Mouse (Mus musculus) neural tube, embryonic 15.5 days (tissue): ENCODE measurements around the gene Tnfrsf19. TPM values are rescaled to one million over a fixed set of nuclear protein-coding genes. Genes with fewer than 3 reads are reported as not detected.

Source experiments
- ATAC-seq: fragments of 200-750 bp; cut with Nextera tagmentation; 2 replicates; pipeline ENCODE4 v1.8.0; 2017; ENCODE audit warnings: mild to moderate bottlenecking, moderate TSS enrichment, moderate library complexity; ENCODE audit not compliant: low FRiP score
- H3K27ac ChIP-seq: fragments of 300-500 bp; sonication (generic); replicated peaks from 2 replicates; pipeline ENCODE4 v1.5.1; 2015; ENCODE audit warnings: mild to moderate bottlenecking, inconsistent platforms
- H3K27me3 ChIP-seq: fragments of 300-500 bp; sonication (generic); replicated peaks from 2 replicates; pipeline ENCODE4 v1.6.1; 2015; ENCODE audit warnings: inconsistent platforms
- H3K36me3 ChIP-seq: fragments of 300-500 bp; sonication (generic); 2 replicates; pipeline ENCODE4 v1.6.1; 2015; ENCODE audit warnings: inconsistent platforms
- H3K4me1 ChIP-seq: fragments of 300-500 bp; sonication (generic); 2 replicates; pipeline ENCODE4 v1.6.1; 2015; ENCODE audit warnings: inconsistent platforms
- H3K4me2 ChIP-seq: fragments of 300-500 bp; sonication (generic); 2 replicates; pipeline ENCODE4 v1.6.1; 2015; ENCODE audit warnings: inconsistent platforms, mild to moderate bottlenecking, moderate library complexity
- H3K4me3 ChIP-seq: fragments of 300-500 bp; sonication (generic); replicated peaks from 2 replicates; pipeline ENCODE4 v1.5.1; 2015; ENCODE audit warnings: mild to moderate bottlenecking, inconsistent platforms
- H3K9ac ChIP-seq: fragments of 300-500 bp; sonication (generic); replicated peaks from 2 replicates; pipeline ENCODE4 v1.6.1; 2015; ENCODE audit warnings: mild to moderate bottlenecking, inconsistent platforms
- H3K9me3 ChIP-seq: fragments of 300-500 bp; sonication (generic); replicated peaks from 2 replicates; pipeline ENCODE4 v1.6.1; 2016; ENCODE audit warnings: inconsistent platforms
- WGBS: fragments of 180-500 bp; shearing (Covaris S2); methylation state at CpG from one replicate; pipeline ENCODE4 v1.1.7; 2015; ENCODE audit warnings: mixed read lengths; 5-methylcytosine and 5-hydroxymethylcytosine counted together
- polyA plus RNA-seq: library from polyadenylated mRNA; unstranded; fragments of >200 nt; fragmentation: Nextera tagmentation; extraction: Ambion mirVana; gene quantifications from 2 replicates; pipeline ENCODE4 v1.2.1, GENCODE M21; 2015

Gene Tnfrsf19
- polyA plus RNA-seq, 1 experiment from 2014 or later, result 28.8 TPM

DNA sequence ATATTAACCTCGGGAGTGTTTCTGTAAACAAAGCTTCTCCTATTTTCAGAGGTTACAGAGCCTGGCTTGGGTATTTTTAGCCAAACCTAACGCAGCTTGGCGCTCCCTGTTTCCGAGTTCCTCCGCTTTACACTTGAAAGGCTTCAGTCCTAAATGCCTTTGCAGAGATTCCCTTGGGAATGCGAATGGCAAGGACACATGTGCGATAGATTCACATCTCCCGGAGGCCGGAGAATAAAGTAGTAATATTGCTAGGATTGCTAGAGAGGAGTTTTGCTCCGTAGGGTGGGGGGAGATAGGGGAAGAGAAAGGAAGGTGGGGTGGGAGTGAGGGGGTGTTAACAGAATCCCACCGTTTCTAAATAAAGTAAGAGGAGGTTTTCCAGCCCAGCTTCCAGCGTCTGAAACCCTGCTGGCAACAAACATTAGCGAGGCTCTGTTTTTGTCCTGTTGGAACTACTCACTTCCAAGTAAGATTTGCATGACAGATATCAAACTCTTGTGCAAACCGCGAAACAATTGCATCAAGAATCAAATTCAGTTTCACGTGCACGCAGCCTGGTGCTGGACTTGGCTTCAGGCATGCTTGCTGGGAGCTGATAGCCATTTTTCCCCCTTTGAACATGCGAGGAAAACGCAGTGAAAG, 722 bp downstream of the Tnfrsf19 start:
- Histone ChIP-seq H3K36me3 (no peaks in the 10 kb centered on the region), H3K4me1 (peaks cover 38% of the 10 kb centered on the region), H3K27ac (peak overlapping the region; percentile 73), H3K4me2 (peak overlapping the region; percentile 80), H3K27me3 (peaks cover 3% of the 10 kb centered on the region; the same call in 1 of the 2 replicates), H3K9me3 (no peaks in the 10 kb centered on the region), H3K4me3 (peak overlapping the region; percentile 46), H3K9ac (peak overlapping the region; percentile 61)
- no peak for ATAC-seq
- 1% methylated on average over 19 of the region's 19 CpGs for WGBS

DNA sequence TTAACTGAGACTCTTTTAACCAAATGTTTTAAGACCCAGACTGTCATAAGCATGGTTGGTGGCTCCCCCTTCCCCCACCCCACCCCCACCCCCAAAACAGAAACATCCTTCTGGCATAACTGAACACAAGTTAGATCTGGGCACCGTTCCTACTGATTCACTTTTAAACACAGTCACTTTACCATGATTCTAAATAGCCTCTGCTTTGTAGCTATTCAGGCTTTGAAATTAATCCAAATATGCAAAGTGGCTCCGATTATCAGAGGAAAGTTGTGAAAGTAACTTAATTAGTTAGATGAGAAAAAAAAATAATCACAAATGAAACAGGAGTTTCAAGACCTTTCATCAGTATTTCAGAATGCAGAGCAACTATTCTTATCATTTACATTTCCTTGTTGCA, 2.0 kb downstream of the Tnfrsf19 start:
- no peak for ATAC-seq
- Histone ChIP-seq H3K4me1 (peaks cover 40% of the 10 kb centered on the region), H3K4me2 (peak overlapping the region; percentile 80), H3K27ac (no peak overlapping the region), H3K9ac (no peak overlapping the region), H3K36me3 (no peaks in the 10 kb centered on the region), H3K4me3 (peak overlapping the region; percentile 46), H3K9me3 (no peaks in the 10 kb centered on the region), H3K27me3 (peaks cover 3% of the 10 kb centered on the region; the same call in 1 of the 2 replicates)
- 11% methylated on average over 2 of the region's 2 CpGs for WGBS

DNA sequence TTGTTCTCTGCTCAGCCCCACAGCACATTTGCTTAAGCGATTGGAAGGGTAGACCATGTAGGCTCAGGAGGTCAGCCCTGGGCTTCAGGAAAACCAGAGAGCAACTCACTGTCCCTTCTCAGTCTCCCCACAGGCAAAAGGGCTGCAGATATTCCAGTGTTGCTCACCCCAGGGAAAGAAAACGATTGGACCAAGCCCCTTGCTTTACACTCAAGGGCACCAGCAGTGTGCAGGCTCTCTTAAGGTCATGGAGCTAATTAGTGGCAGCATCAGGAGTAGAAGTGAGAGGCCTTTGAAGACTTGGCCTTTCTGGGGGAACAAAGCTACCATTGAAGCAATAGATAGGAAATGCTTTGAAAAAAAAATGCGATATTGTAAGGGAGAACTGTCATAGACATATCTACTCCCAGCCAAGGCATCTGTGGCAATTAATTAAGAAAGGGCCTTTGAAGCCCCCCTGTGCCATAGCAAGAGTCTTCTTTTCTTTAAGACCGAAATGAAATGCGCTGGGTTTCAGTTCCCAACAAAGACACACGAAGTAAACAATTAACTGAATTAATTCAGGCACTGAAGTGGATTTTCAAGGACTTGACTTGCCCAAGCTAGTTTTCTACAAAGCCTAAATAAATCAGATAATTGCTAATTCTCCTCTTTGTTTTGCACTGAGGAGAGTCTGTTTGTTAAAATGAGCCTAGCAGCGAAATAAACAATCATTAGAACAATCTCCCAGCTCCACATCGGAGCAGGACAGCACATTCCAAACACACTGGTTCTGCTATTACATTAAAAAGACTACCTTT, 2.6 kb downstream of the Tnfrsf19 start:
- Histone ChIP-seq H3K4me3 (peak overlapping the region; percentile 24), H3K9me3 (no peaks in the 10 kb centered on the region), H3K36me3 (no peaks in the 10 kb centered on the region), H3K27me3 (peaks cover 3% of the 10 kb centered on the region; the same call in 1 of the 2 replicates), H3K4me2 (peak overlapping the region; percentile 80), H3K4me1 (peaks cover 42% of the 10 kb centered on the region), H3K9ac (peak overlapping the region; percentile 21; the same call in 1 of the 2 replicates), H3K27ac (peak overlapping the region; percentile 49; the same call in 1 of the 2 replicates)
- no peak for ATAC-seq
- WGBS, result 13% methylated on average over 8 of the region's 8 CpGs

DNA sequence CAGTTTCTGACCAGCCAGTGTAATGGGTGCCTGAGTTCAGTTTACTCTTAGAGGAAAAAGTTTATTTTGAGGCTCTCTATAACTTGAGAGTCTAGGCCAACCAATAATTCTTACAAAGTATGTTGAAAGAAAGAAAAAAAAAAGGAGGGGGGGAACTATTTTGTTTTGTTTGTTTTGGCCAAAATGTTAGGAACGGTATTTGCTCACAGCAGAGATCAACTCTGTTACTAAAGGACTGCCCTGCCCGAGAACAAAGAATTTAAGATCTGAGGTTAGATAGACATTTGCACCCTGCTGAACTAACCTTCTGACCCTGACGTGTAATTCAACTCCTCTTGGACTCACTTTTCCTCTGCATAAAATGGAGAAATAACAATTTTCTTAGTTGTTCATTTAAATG, 4.0 kb downstream of the Tnfrsf19 start:
- peaks cover 54% of the 10 kb centered on the region for H3K4me1 ChIP-seq
- no peak for ATAC-seq
- H3K9ac ChIP-seq, result no peak overlapping the region
- no peaks in the 10 kb centered on the region for H3K36me3 ChIP-seq
- no peak overlapping the region for H3K4me3 ChIP-seq
- H3K4me2 ChIP-seq, result no peak overlapping the region
- no peaks in the 10 kb centered on the region for H3K9me3 ChIP-seq
- WGBS, result 44% methylated on average over 3 of the region's 3 CpGs
- no peak overlapping the region for H3K27ac ChIP-seq
- no peaks in the 10 kb centered on the region for H3K27me3 ChIP-seq

DNA sequence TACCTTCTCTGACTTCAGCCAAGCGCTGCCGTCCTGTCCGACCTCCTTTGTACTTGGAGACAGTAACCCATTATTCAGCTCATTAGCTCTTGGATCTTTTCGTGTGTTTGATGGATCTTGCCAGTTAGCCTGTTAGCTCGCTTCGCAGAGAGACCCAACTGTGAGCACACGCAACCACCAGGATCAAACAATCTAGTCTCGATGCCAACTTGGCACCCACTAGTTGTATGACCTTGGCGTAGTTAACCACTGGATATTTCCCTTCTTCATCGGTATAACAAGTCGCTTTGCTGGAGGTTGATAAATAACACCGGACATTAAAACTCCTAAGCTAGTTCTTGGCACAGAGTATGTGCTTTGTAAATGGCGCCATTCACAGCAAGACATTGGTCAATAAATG, 6.1 kb downstream of the Tnfrsf19 start:
- WGBS, result 44% methylated on average over 13 of the region's 13 CpGs
- H3K27me3 ChIP-seq, result no peaks in the 10 kb centered on the region
- no peaks in the 10 kb centered on the region for H3K9me3 ChIP-seq
- no peaks in the 10 kb centered on the region for H3K36me3 ChIP-seq
- no peak for ATAC-seq
- no peak overlapping the region for H3K27ac ChIP-seq
- H3K4me2 ChIP-seq, result no peak overlapping the region
- H3K9ac ChIP-seq, result no peak overlapping the region
- H3K4me3 ChIP-seq, result no peak overlapping the region
- H3K4me1 ChIP-seq, result peaks cover 40% of the 10 kb centered on the region

DNA sequence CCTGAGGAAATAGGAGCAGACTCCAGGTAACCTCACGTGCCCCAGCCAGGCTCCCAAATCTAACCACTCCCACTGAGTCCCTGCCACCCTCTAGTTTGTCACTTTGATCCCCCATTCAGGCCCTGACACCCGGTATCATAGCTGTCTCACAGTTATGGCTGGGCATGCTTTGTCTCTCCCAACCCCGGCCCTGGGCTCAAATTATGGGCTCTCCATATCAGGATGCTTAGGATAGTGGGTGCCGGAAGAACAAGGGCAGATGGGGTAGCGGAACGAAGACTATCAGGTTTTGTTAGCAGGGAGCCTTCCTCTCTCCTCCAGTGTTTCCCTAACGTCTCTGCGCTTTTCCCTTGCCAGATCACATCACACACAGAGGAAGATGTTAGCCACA, 8.2 kb downstream of the Tnfrsf19 start:
- Histone ChIP-seq H3K4me1 (peaks cover 27% of the 10 kb centered on the region), H3K4me3 (peak overlapping the region; percentile 71), H3K9me3 (no peaks in the 10 kb centered on the region), H3K4me2 (peak overlapping the region; percentile 99), H3K36me3 (no peaks in the 10 kb centered on the region), H3K27ac (peak overlapping the region; percentile 56; the same call in 1 of the 2 replicates), H3K9ac (peak overlapping the region; percentile 68), H3K27me3 (no peaks in the 10 kb centered on the region)
- ATAC-seq, result peak; percentile 42; the same call in 1 of the 2 replicates
- WGBS, result 24% methylated on average over 8 of the region's 8 CpGs

DNA sequence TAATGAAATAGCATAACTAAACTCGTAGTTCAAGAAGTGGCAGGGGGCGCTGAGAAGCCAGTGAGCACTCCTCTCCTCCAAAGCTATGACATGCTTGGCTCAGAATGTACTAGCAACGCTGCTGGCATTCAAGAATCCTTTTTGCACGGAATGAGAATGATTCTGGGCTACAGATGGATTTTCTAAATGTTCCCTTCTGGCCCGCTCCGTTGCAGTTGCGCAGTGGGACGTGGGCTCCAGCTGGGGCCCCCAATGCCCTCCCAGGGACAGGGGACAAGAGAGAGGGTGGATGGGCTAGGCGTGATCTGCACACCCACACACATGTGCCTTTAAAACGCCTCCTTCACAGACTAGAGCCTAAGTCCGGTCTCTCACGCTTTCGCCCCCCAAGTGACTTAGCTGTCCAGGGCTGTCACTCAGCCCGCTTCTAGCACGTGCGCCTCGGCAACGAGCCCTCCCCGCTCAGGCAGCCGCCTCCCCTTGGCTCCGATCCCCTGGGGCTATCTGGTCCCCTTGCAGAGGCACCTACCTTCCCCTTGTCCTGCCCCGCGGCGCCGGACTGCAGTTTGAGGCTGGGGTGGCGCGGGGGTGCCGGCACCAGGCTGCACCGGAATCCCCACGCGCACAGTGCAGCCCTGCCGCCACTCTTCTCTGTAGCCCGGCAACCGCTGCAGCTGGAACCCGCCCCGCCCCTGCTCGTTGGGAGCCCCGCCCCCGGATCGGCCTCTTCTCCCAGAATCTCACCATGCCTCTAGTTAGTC, 8.8 kb downstream of the Tnfrsf19 start:
- peak overlapping the region; percentile 56 for H3K27ac ChIP-seq
- peak overlapping the region; percentile 71 for H3K4me3 ChIP-seq
- peaks cover 27% of the 10 kb centered on the region for H3K4me1 ChIP-seq
- peak; percentile 96 for ATAC-seq
- H3K36me3 ChIP-seq, result no peaks in the 10 kb centered on the region
- no peaks in the 10 kb centered on the region for H3K27me3 ChIP-seq
- WGBS, result under 1% methylated on average over 40 of the region's 40 CpGs
- H3K4me2 ChIP-seq, result peak overlapping the region; percentile 99
- no peaks in the 10 kb centered on the region for H3K9me3 ChIP-seq
- peak overlapping the region; percentile 68 for H3K9ac ChIP-seq

DNA sequence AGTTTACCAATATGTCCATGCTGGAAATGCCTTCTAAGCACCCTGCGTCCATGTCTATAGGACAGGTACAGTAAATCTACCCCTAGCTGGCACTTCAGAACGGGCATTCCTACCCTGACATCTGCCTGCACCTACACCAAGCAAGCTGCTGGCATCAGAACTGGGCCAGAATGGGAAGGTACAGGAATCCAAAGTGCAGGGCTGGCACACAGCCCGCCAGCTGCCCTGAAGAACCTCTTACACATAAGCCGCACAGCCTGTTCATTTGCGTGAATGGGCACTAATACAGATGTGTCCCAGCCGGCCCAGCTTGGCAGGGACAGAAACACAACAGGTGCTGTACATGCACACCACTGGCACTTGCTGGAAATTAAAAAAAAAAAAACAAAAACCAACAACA, 15.9 kb downstream of the Tnfrsf19 start:
- H3K27ac ChIP-seq, result no peak overlapping the region
- no peak overlapping the region for H3K9ac ChIP-seq
- H3K4me1 ChIP-seq, result peaks cover 4% of the 10 kb centered on the region; the same call in 1 of the 2 replicates
- no peak for ATAC-seq
- WGBS, result 75% methylated on average over 6 of the region's 6 CpGs
- no peak overlapping the region for H3K4me2 ChIP-seq
- no peaks in the 10 kb centered on the region for H3K27me3 ChIP-seq
- H3K36me3 ChIP-seq, result no peaks in the 10 kb centered on the region
- no peak overlapping the region for H3K4me3 ChIP-seq
- H3K9me3 ChIP-seq, result no peaks in the 10 kb centered on the region; the same call in 1 of the 2 replicates

DNA sequence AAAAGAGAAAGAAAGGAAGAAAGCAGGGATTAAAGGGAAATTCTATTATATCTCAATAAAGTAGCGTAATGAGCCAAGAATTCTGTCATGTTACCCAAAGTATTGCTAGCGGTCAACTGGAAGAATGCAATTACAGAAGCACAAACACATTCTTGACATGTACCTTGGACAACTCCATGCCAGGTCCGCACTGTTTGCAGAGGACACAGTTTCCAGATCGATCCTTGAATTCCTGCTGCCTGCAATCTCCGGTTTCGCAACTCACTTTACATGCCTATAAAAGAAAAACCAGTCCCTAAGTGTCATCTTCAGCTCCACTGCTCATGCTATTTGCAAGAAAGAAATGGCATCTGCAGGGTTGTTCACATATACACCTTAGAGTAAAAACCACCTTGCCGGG, 22.3 kb downstream of the Tnfrsf19 start:
- whole genome bisulfite sequencing, result 92% methylated on average over 7 of the region's 7 CpGs
- Histone ChIP-seq H3K27me3 (no peaks in the 10 kb centered on the region), H3K27ac (no peak overlapping the region), H3K4me2 (no peak overlapping the region), H3K9me3 (no peaks in the 10 kb centered on the region; the same call in 1 of the 2 replicates), H3K36me3 (no peaks in the 10 kb centered on the region), H3K4me1 (no peaks in the 10 kb centered on the region), H3K9ac (no peak overlapping the region), H3K4me3 (no peak overlapping the region)
- ATAC-seq, result no peak

DNA sequence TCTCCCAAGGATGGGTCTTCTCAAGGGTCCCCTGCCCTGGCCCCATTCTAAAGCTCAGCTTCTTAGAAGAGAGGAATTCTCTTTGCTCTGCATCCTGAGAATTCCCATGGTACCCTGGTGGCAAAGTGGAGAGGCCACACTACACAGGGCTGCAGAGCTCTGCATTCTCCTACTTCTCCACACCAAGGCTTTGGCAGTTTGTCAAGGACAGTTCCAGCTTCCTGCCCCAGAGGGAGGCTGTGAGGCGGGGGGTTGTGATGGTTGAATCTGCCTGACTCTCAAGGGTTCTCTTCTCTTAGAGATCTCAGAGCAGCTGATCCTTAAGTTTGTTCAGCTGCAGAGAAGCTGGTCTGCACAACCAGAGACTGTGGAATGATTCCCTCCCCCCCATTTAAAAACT, 23.9 kb downstream of the Tnfrsf19 start:
- 83% methylated on average over 1 of the region's 1 CpGs for WGBS
- ATAC-seq, result no peak
- Histone ChIP-seq H3K27me3 (no peaks in the 10 kb centered on the region), H3K9me3 (no peaks in the 10 kb centered on the region), H3K4me2 (no peak overlapping the region), H3K4me3 (no peak overlapping the region), H3K36me3 (no peaks in the 10 kb centered on the region), H3K27ac (no peak overlapping the region), H3K9ac (no peak overlapping the region), H3K4me1 (peaks cover 2% of the 10 kb centered on the region; the same call in 1 of the 2 replicates)

DNA sequence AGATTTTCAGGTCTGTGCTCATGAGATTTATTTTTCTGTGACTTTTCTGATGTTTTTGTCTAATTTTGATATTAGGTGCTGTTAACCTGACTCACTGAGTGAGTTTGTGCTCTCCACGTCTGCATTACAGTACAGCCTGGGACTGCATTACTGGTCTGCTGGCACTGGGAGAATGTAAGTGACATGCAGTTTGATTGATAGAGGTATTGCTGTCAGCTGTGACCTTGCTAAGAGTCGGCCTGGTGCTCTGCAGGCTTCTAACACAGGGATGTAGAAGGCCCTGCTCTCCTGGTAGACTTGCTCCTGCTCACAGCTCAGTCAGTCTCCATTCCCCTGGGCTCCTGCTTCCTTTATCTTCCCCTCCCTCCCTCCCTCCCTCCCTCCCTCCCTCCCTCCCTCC, 25.3 kb downstream of the Tnfrsf19 start:
- H3K27ac ChIP-seq, result no peak overlapping the region
- H3K4me1 ChIP-seq, result peaks cover 2% of the 10 kb centered on the region; the same call in 1 of the 2 replicates
- no peak overlapping the region for H3K4me3 ChIP-seq
- H3K9me3 ChIP-seq, result no peaks in the 10 kb centered on the region
- H3K27me3 ChIP-seq, result no peaks in the 10 kb centered on the region
- no peak overlapping the region for H3K4me2 ChIP-seq
- H3K9ac ChIP-seq, result no peak overlapping the region
- no peaks in the 10 kb centered on the region for H3K36me3 ChIP-seq
- no peak for ATAC-seq
- 60% methylated on average over 2 of the region's 2 CpGs for WGBS
